Mouse (Mus musculus): ENCODE measurements at regions not wholly inside any gene's neighbourhood (a gene's known extent, or its start where the extent isn't known, plus 50 kb on each side); places are given as distances from the start of the nearest gene placed in this dataset.

DNA sequence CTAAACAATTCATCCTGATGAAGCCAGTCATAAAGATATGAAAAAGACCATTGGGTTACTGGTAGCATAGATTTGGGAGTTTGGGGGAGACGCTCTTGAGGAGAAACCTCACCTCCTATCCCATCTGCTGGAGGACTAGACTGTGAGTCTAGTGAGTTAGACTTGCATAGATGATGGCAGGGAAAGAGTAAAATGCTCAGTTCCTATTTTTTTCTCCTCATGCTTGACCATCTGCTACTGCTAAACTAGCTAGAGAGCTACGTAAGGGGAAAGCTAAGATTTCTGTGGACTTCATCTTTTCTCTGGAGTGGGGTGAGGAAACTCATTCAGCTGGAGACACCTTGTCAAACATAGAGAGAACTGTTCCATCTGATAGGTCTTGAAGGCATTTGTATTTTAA is 118.4 kb upstream of the Gnao1 start:
- TF ChIP-seq EP300 (IDR thresholded peaks at IDR 0.05), result no peak
- no peak for TF ChIP-seq CTCF (IDR thresholded peaks at IDR 0.05)
